Mouse (Mus musculus) midbrain, embryonic 15.5 days (tissue): ENCODE data around the gene Tns1. TPM values are rescaled to one million over a fixed set of nuclear protein-coding genes. Genes with fewer than 3 reads are reported as not detected.

Source experiments
- ATAC-seq: fragments of 200-750 bp; cut with Nextera tagmentation; replicated peaks from 2 replicates; pipeline ENCODE4 v1.8.0; 2017; ENCODE audit warnings: moderate TSS enrichment
- H3K27ac ChIP-seq: fragments of 300-500 bp; sonication (generic); 2 replicates; pipeline ENCODE4 v1.5.1; 2015; ENCODE audit warnings: mild to moderate bottlenecking, inconsistent platforms
- H3K27me3 ChIP-seq: fragments of 300-500 bp; sonication (generic); replicated peaks from 2 replicates; pipeline ENCODE4 v1.6.1; 2015; ENCODE audit warnings: inconsistent platforms
- H3K36me3 ChIP-seq: fragments of 300-500 bp; sonication (generic); replicated peaks from 2 replicates; pipeline ENCODE4 v1.6.1; 2015; ENCODE audit warnings: inconsistent platforms
- H3K4me1 ChIP-seq: fragments of 300-500 bp; sonication (generic); 2 replicates; pipeline ENCODE4 v1.6.1; 2015; ENCODE audit warnings: inconsistent platforms
- H3K4me2 ChIP-seq: fragments of 300-500 bp; sonication (generic); 2 replicates; pipeline ENCODE4 v1.6.1; 2015; ENCODE audit warnings: inconsistent platforms, mild to moderate bottlenecking, moderate library complexity
- H3K4me3 ChIP-seq: fragments of 300-500 bp; sonication (generic); 2 replicates; pipeline ENCODE4 v1.5.1; 2015; ENCODE audit warnings: mild to moderate bottlenecking, inconsistent platforms
- H3K9ac ChIP-seq: fragments of 300-500 bp; sonication (generic); 2 replicates; pipeline ENCODE4 v1.6.1; 2015; ENCODE audit warnings: mild to moderate bottlenecking, inconsistent platforms
- H3K9me3 ChIP-seq: fragments of 300-500 bp; sonication (generic); 2 replicates; pipeline ENCODE4 v1.6.1; 2016; ENCODE audit warnings: inconsistent platforms
- WGBS: fragments of 180-500 bp; shearing (Covaris S2); methylation state at CpG from one replicate; pipeline ENCODE4 v1.1.7; 2015; ENCODE audit warnings: mixed read lengths; 5-methylcytosine and 5-hydroxymethylcytosine counted together
- polyA plus RNA-seq: library from polyadenylated mRNA; unstranded; fragments of >200 nt; fragmentation: Nextera tagmentation; extraction: Ambion mirVana; gene quantifications from 2 replicates; pipeline ENCODE4 v1.2.1, GENCODE M21; 2015

The Tns1 gene
- polyA plus RNA-seq, 1 experiment from 2014 or later, result 15.2 TPM

- no peak for ATAC-seq
- no peaks in the 10 kb centered on the region for H3K9me3 ChIP-seq
- H3K36me3 ChIP-seq, result no peaks in the 10 kb centered on the region
- WGBS, result 69% methylated on average over 6 of the region's 6 CpGs
- no peaks in the 10 kb centered on the region for H3K27me3 ChIP-seq
- no peak overlapping the region for H3K27ac ChIP-seq
- no peak overlapping the region for H3K4me2 ChIP-seq
- no peaks in the 10 kb centered on the region for H3K4me1 ChIP-seq
- H3K4me3 ChIP-seq, result no peak overlapping the region
- H3K9ac ChIP-seq, result no peak overlapping the region
These were observed 40.1 kb downstream of the Tns1 start for GRCm38 (mm10) chr1:74084065-74084705.

GRCm38 (mm10) chr1:74082841-74083463 lies 41.3 kb downstream of the Tns1 start:
- 15% methylated on average over 6 of the region's 6 CpGs for WGBS
- Histone ChIP-seq H3K36me3 (no peaks in the 10 kb centered on the region), H3K4me1 (no peaks in the 10 kb centered on the region), H3K27ac (no peak overlapping the region), H3K27me3 (no peaks in the 10 kb centered on the region), H3K9me3 (no peaks in the 10 kb centered on the region), H3K4me2 (no peak overlapping the region), H3K9ac (no peak overlapping the region), H3K4me3 (no peak overlapping the region)
- ATAC-seq, result no peak

GRCm38 (mm10) chr1:74081573-74081989 lies 42.7 kb downstream of the Tns1 start:
- Histone ChIP-seq H3K27ac (no peak overlapping the region), H3K36me3 (no peaks in the 10 kb centered on the region), H3K9me3 (no peaks in the 10 kb centered on the region), H3K27me3 (no peaks in the 10 kb centered on the region), H3K4me2 (no peak overlapping the region), H3K9ac (no peak overlapping the region), H3K4me3 (no peak overlapping the region), H3K4me1 (no peaks in the 10 kb centered on the region)
- no peak for ATAC-seq
- WGBS, result 47% methylated on average over 2 of the region's 2 CpGs

- H3K36me3 ChIP-seq, result no peaks in the 10 kb centered on the region
- H3K27me3 ChIP-seq, result no peaks in the 10 kb centered on the region
- no peak for ATAC-seq
- H3K4me1 ChIP-seq, result no peaks in the 10 kb centered on the region
- H3K27ac ChIP-seq, result no peak overlapping the region
- H3K4me2 ChIP-seq, result no peak overlapping the region
- H3K9ac ChIP-seq, result no peak overlapping the region
- no peaks in the 10 kb centered on the region for H3K9me3 ChIP-seq
- no peak overlapping the region for H3K4me3 ChIP-seq
- WGBS, result 10% methylated on average over 2 of the region's 2 CpGs
These were observed 46.9 kb downstream of the Tns1 start for GRCm38 (mm10) chr1:74077353-74077752.

- ATAC-seq, result no peak
- H3K4me1 ChIP-seq, result no peaks in the 10 kb centered on the region
- WGBS, result 88% methylated on average over 4 of the region's 4 CpGs
- H3K9ac ChIP-seq, result no peak overlapping the region
- H3K27me3 ChIP-seq, result no peaks in the 10 kb centered on the region
- no peak overlapping the region for H3K4me2 ChIP-seq
- no peak overlapping the region for H3K27ac ChIP-seq
- no peaks in the 10 kb centered on the region for H3K36me3 ChIP-seq
- H3K4me3 ChIP-seq, result no peak overlapping the region
- H3K9me3 ChIP-seq, result no peaks in the 10 kb centered on the region
These were observed 48.0 kb downstream of the Tns1 start for GRCm38 (mm10) chr1:74076230-74076629.

- H3K36me3 ChIP-seq, result no peaks in the 10 kb centered on the region
- no peaks in the 10 kb centered on the region for H3K9me3 ChIP-seq
- no peak overlapping the region for H3K4me3 ChIP-seq
- no peak overlapping the region for H3K9ac ChIP-seq
- no peak overlapping the region for H3K4me2 ChIP-seq
- ATAC-seq, result no peak
- no peak overlapping the region for H3K27ac ChIP-seq
- 87% methylated on average over 7 of the region's 7 CpGs for WGBS
- no peaks in the 10 kb centered on the region for H3K4me1 ChIP-seq
- H3K27me3 ChIP-seq, result no peaks in the 10 kb centered on the region
These were observed 49.4 kb downstream of the Tns1 start for GRCm38 (mm10) chr1:74074693-74075485.

- 87% methylated on average over 6 of the region's 6 CpGs for WGBS
- ATAC-seq, result no peak
- no peaks in the 10 kb centered on the region for H3K27me3 ChIP-seq
These were observed 50.5 kb downstream of the Tns1 start for GRCm38 (mm10) chr1:74073791-74074190.

GRCm38 (mm10) chr1:74070745-74071144 lies 53.5 kb downstream of the Tns1 start:
- 85% methylated on average over 4 of the region's 4 CpGs for WGBS
- H3K36me3 ChIP-seq, result no peaks in the 10 kb centered on the region

More at GRCm38 (mm10) chr1:74073791-74074190, 50.5 kb downstream of the Tns1 start:
- H3K4me2 ChIP-seq, result no peak overlapping the region
- H3K4me3 ChIP-seq, result no peak overlapping the region
- no peaks in the 10 kb centered on the region for H3K9me3 ChIP-seq
- H3K36me3 ChIP-seq, result no peaks in the 10 kb centered on the region
- peaks cover under 1% of the 10 kb centered on the region for H3K4me1 ChIP-seq
- H3K27ac ChIP-seq, result no peak overlapping the region
- no peak overlapping the region for H3K9ac ChIP-seq

GRCm38 (mm10) chr1:74070001-74070551 lies 54.2 kb downstream of the Tns1 start:
- H3K36me3 ChIP-seq, result no peaks in the 10 kb centered on the region
- no peak for ATAC-seq
- 75% methylated on average over 7 of the region's 7 CpGs for WGBS
- H3K4me2 ChIP-seq, result no peak overlapping the region
- no peak overlapping the region for H3K9ac ChIP-seq
- H3K4me3 ChIP-seq, result no peak overlapping the region
- no peaks in the 10 kb centered on the region for H3K9me3 ChIP-seq
- H3K27ac ChIP-seq, result no peak overlapping the region
- H3K27me3 ChIP-seq, result no peaks in the 10 kb centered on the region
- peaks cover 10% of the 10 kb centered on the region for H3K4me1 ChIP-seq

More at GRCm38 (mm10) chr1:74070745-74071144, 53.5 kb downstream of the Tns1 start:
- Histone ChIP-seq H3K9ac (no peak overlapping the region), H3K9me3 (no peaks in the 10 kb centered on the region), H3K4me1 (peaks cover 10% of the 10 kb centered on the region), H3K4me2 (no peak overlapping the region), H3K27ac (no peak overlapping the region), H3K27me3 (no peaks in the 10 kb centered on the region), H3K4me3 (no peak overlapping the region)
- ATAC-seq, result no peak

- Histone ChIP-seq H3K4me1 (peaks cover 10% of the 10 kb centered on the region), H3K4me3 (no peak overlapping the region), H3K4me2 (peak overlapping the region; percentile 54; the same call in 1 of the 2 replicates), H3K36me3 (no peaks in the 10 kb centered on the region), H3K27me3 (no peaks in the 10 kb centered on the region), H3K9ac (no peak overlapping the region), H3K9me3 (no peaks in the 10 kb centered on the region), H3K27ac (no peak overlapping the region)
- ATAC-seq, result peak; percentile 15; the same call in 1 of the 2 replicates
- 57% methylated on average over 9 of the region's 9 CpGs for WGBS
These were observed 55.0 kb downstream of the Tns1 start for GRCm38 (mm10) chr1:74069085-74069835.

- no peak overlapping the region for H3K27ac ChIP-seq
- peak; percentile 69 for ATAC-seq
- no peaks in the 10 kb centered on the region for H3K36me3 ChIP-seq
- H3K9ac ChIP-seq, result no peak overlapping the region
- H3K27me3 ChIP-seq, result no peaks in the 10 kb centered on the region
- H3K9me3 ChIP-seq, result no peaks in the 10 kb centered on the region
- H3K4me1 ChIP-seq, result peaks cover 10% of the 10 kb centered on the region
- 6% methylated on average over 39 of the region's 41 CpGs for WGBS
- H3K4me3 ChIP-seq, result peak overlapping the region; percentile 22
- peak overlapping the region; percentile 54 for H3K4me2 ChIP-seq
These were observed 55.7 kb downstream of the Tns1 start for GRCm38 (mm10) chr1:74068366-74069084.
